Comparison of ENCODE assay signal across 9 mouse cellular contexts in genomic region chr7:79238741-79239140, GRCm38 (mm10). TPM values are rescaled to one million over a fixed set of nuclear protein-coding genes. Genes with fewer than 3 reads are reported as not detected.
DNase-seq lines count a peak whose midpoint lies in the region; ATAC-seq and TF ChIP-seq lines count a peak whose summit lies in the region.
"Had no signal": no experiment of that assay in that cellular context is flagged by ENCODE, and none has a peak within 500 bp of the region (broad histone marks: within the 10 kb centered on the region; RNA-seq: fewer than 3 reads in every experiment).

No protein-coding gene starts in this region.

- no peak for ATAC-seq in embryonic facial prominence, embryonic 14.5 days (ENCODE audit: low read depth)
- ATAC-seq in stomach, postnatal 0 days (ENCODE audit: low FRiP score, low TSS enrichment): no peak
- ATAC-seq in hindbrain, embryonic 12.5 days (ENCODE audit: low FRiP score): no peak
- ATAC-seq in monocyte, adult 5-6 weeks (replicated peaks; ENCODE audit: insufficient number of reproducible peaks, low FRiP score, low TSS enrichment, poor library complexity, severe bottlenecking): no peak

- no peaks in the 10 kb centered on the region for H3K27me3 ChIP-seq in embryonic facial prominence, embryonic 14.5 days (replicated peaks; ENCODE audit: control insufficient read depth, insufficient read depth, low read length)
- H3K27me3 ChIP-seq in stomach, postnatal 0 days (ENCODE audit: control insufficient read depth, insufficient read depth, low read length): no peaks in the 10 kb centered on the region
- H3K27me3 ChIP-seq in hindbrain, embryonic 12.5 days: no peaks in the 10 kb centered on the region

- no peaks in the 10 kb centered on the region for H3K4me1 ChIP-seq in embryonic facial prominence, embryonic 14.5 days (ENCODE audit: control insufficient read depth, insufficient read depth, low read length)
- no peaks in the 10 kb centered on the region for H3K4me1 ChIP-seq in stomach, postnatal 0 days (replicated peaks; ENCODE audit: control insufficient read depth, insufficient read depth)
- no peaks in the 10 kb centered on the region for H3K4me1 ChIP-seq in hindbrain, embryonic 12.5 days
- H3K4me1 ChIP-seq: midbrain, embryonic 12.5 days had no signal

- DNase-seq in gastrocnemius, postnatal 14 days: peak; percentile 19
- DNase-seq in gastrocnemius, postnatal 25 days: no peak
- peak; percentile 21 for DNase-seq in thymus, postnatal 0 days (ENCODE audit: low spot score)
- DNase-seq in thymus, postnatal 36 days: no peak
- peak; percentile 44 for DNase-seq in embryonic facial prominence, embryonic 14.5 days (ENCODE audit: low spot score)
- DNase-seq in stomach, postnatal 0 days (ENCODE audit: low spot score): peak; percentile 38

- no peaks in the 10 kb centered on the region for H3K36me3 ChIP-seq in embryonic facial prominence, embryonic 14.5 days (ENCODE audit: control insufficient read depth, insufficient read depth, low read length)
- H3K36me3 ChIP-seq in stomach, postnatal 0 days (ENCODE audit: control insufficient read depth, insufficient read depth, low read length): no peaks in the 10 kb centered on the region
- H3K36me3 ChIP-seq in hindbrain, embryonic 12.5 days: no peaks in the 10 kb centered on the region
- H3K36me3 ChIP-seq: midbrain, embryonic 12.5 days had no signal

- H3K4me2 ChIP-seq in embryonic facial prominence, embryonic 14.5 days (ENCODE audit: low read depth, low read length): no peak overlapping the region
- no peak overlapping the region for H3K4me2 ChIP-seq in stomach, postnatal 0 days (replicated peaks; ENCODE audit: low read depth)
- H3K4me2 ChIP-seq in hindbrain, embryonic 12.5 days (replicated peaks): no peak overlapping the region
- H3K4me2 ChIP-seq: midbrain, embryonic 12.5 days had no signal

- no peak overlapping the region for H3K9ac ChIP-seq in embryonic facial prominence, embryonic 14.5 days (ENCODE audit: low read depth, low read length)
- H3K9ac ChIP-seq in stomach, postnatal 0 days (ENCODE audit: low read length): no peak overlapping the region
- H3K9ac ChIP-seq in hindbrain, embryonic 12.5 days: no peak overlapping the region
- H3K9ac ChIP-seq: midbrain, embryonic 12.5 days had no signal

- intact Hi-C loops in gastrocnemius, postnatal 14 days (cut with DNase I; ENCODE audit: low total_unique reads): loop anchor here (10.0 kb wide), 1 partner anchor 314 kb away; no protein-coding TSS in a partner anchor

- 78% methylated on average over 5 of the region's 5 CpGs for WGBS in embryonic facial prominence, embryonic 14.5 days
- WGBS in stomach, postnatal 0 days: 71% methylated on average over 5 of the region's 5 CpGs
- 85% methylated on average over 5 of the region's 5 CpGs for WGBS in hindbrain, embryonic 12.5 days

- TF ChIP-seq EP300 in stomach, postnatal 0 days (optimal IDR thresholded peaks at IDR 0.05): no peak

- H3K27ac ChIP-seq in embryonic facial prominence, embryonic 14.5 days (replicated peaks; ENCODE audit: low read depth, low read length): no peak overlapping the region
- H3K27ac ChIP-seq in stomach, postnatal 0 days (replicated peaks): no peak overlapping the region
- no peak overlapping the region for H3K27ac ChIP-seq in hindbrain, embryonic 12.5 days
- H3K27ac ChIP-seq: midbrain, embryonic 12.5 days had no signal

- peak; percentile 79 for TF ChIP-seq CTCF in stomach, postnatal 0 days (IDR thresholded peaks at IDR 0.05; ENCODE audit: low read depth)

- H3K4me3 ChIP-seq in embryonic facial prominence, embryonic 14.5 days (ENCODE audit: low read depth, low read length): no peak overlapping the region
- no peak overlapping the region for H3K4me3 ChIP-seq in stomach, postnatal 0 days (ENCODE audit: low read depth, low read length)
- no peak overlapping the region for H3K4me3 ChIP-seq in hindbrain, embryonic 12.5 days
- H3K4me3 ChIP-seq: midbrain, embryonic 12.5 days had no signal

- H3K9me3 ChIP-seq in embryonic facial prominence, embryonic 14.5 days (ENCODE audit: control insufficient read depth, low read length): no peaks in the 10 kb centered on the region
- H3K9me3 ChIP-seq in stomach, postnatal 0 days (ENCODE audit: control insufficient read depth, low read length): no peaks in the 10 kb centered on the region
- H3K9me3 ChIP-seq in hindbrain, embryonic 12.5 days (replicated peaks): no peaks in the 10 kb centered on the region
- H3K9me3 ChIP-seq: midbrain, embryonic 12.5 days had no signal

RNA-seq across cellular contexts. Expression of gene Abhd2, which starts 34.3 kb away (rescaled TPM):
- 10 to 100 TPM in 1 of 2 experiments, 1 to 10 TPM in 1; 8.7 to 11.7 TPM for total RNA-seq in gastrocnemius, postnatal 14 days (2021)
- 1 to 10 TPM; 6.1 to 7.1 TPM for total RNA-seq in gastrocnemius, postnatal 25 days (2021)
- polyA plus RNA-seq in thymus, postnatal 0 days (2015; fragmentation: Nextera tagmentation; extraction: Ambion mirVana): 14.8 and 15.9 TPM in 2 replicates
- polyA plus RNA-seq in embryonic facial prominence, embryonic 14.5 days (2014; fragmentation: Nextera tagmentation; extraction: Ambion mirVana): 14.2 and 14.5 TPM in 2 replicates
- polyA plus RNA-seq in stomach, postnatal 0 days (2015; fragmentation: Nextera tagmentation; extraction: Ambion mirVana): 24.6 and 27.5 TPM in 2 replicates
- polyA plus RNA-seq in hindbrain, embryonic 12.5 days (2016; fragmentation: Nextera tagmentation; extraction: Ambion mirVana): 14.3 and 17.7 TPM in 2 replicates
- total RNA-seq in monocyte, adult 5-6 weeks (2017): 39.9 to 69.6 TPM (median 41.0 TPM) in 3 replicates

Comparison
In these comparisons a context has a peak if more than half of its experiments do, and no peak if none do; other contexts are left out.
1. DNase-seq: peak in gastrocnemius, postnatal 14 days (single experiment), thymus, postnatal 0 days (single experiment), embryonic facial prominence, embryonic 14.5 days (single experiment) and stomach, postnatal 0 days (single experiment); none in gastrocnemius, postnatal 25 days (single experiment) and thymus, postnatal 36 days (0 of 2).